Mouse (Mus musculus) bone marrow macrophage, adult 2 months (primary cell): ENCODE results near the gene Rgs9.

ENCODE experiments used
- CTCF ChIP-seq: IDR thresholded peaks from 2 replicates; pipeline ENCODE4 v1.5.1; 2012; ENCODE audit warnings: low read depth, mild to moderate bottlenecking, low read length, moderate library complexity
- POLR2A ChIP-seq: IDR thresholded peaks from 2 replicates; pipeline ENCODE4 v1.6.1; 2012; ENCODE audit warnings: mild to moderate bottlenecking, low read depth, low read length, borderline replicate concordance

DNA sequence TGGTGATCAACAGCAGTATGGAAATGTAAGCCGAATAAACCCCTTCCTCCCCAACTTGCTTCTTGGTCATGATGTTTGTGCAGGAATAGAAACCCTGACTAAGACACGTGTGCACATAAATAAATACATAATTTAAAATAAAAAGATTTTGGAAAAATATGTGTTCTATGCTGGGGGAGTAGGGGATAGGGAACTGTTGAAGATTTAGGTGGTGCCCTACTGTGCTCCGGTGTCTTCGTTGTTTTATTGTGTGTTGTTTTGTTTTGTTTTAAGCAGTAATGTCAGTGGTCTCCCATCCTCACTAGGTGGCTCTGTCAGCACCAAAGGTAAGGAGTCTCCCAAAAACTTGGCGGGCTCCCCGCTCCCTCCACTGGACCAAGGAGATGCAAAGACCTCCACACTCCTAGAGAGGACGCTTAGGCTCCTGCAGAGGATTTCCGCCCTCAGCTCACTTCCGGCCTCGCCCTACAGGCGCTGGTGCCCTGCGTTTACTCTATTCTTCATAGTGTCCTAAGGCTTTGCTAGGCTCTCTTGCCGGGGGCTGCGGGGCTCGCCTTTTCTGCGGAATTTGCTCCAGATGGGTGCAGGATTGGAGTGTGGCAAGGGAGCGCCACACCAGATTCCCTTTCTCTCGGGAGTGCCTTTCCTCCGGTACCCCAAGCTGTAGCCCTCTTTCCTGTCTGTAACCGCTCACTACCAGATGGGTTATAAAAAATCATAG lies 14.1 kb upstream of the Rgs9 start:
- TF ChIP-seq CTCF (no peak), POLR2A (no peak)
